Mouse (Mus musculus) monocyte, adult 5-6 weeks (primary cell): Measurements from ENCODE around the gene Phactr1. TPM values are rescaled to one million over a fixed set of nuclear protein-coding genes. Genes with fewer than 3 reads are reported as not detected.

Experiments used
- ATAC-seq: fragments of 153-309, 156-312 bp; replicated peaks from 2 replicates; pipeline ENCODE4 v1.8.0; 2017; ENCODE audit warnings: mild to moderate bottlenecking; ENCODE audit not compliant: low TSS enrichment, insufficient number of reproducible peaks, severe bottlenecking, poor library complexity, low FRiP score
- total RNA-seq: library from RNA; stranded (forward); fragments of 200-1000, 200-491, 200-594 nt; gene quantifications from 3 replicates; pipeline ENCODE4 v1.2.3, GENCODE M21; 2017

Phactr1 gene
- total RNA-seq, 1 experiment from 2014 or later, result not detected

GRCm38 (mm10) chr13:43182465-43183201, 502.2 kb downstream of the Phactr1 start:
- ATAC-seq, result 0 out of 2 replicates have a peak, but pooled peaks have one; percentile 37

GRCm38 (mm10) chr13:43183248-43184055, 503.0 kb downstream of the Phactr1 start:
- no peak for ATAC-seq

GRCm38 (mm10) chr13:43187736-43188135, 507.3 kb downstream of the Phactr1 start:
- no peak for ATAC-seq
